In the genomic region with DNA sequence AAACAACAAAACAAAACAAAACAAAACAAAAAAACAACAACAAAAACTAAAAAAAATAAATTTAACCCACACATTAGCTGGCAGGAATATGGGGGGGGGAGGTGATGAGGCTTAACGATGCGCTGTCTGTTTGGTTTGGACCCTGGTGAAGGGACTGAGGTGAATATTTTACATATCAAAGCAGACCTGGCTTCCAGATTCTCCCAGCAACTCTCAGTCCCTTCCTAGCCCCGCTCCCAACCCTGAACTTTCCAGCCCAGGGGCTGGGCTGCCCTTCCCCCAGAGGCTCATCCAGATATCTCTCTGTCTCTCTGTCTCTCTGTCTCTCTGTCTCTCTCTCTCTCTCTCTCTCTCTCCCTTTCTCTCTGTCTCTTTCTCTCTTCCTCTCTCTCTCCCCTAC, we compare ENCODE assay signal across 37 mouse cellular contexts. TPM values are rescaled to one million over a fixed set of nuclear protein-coding genes. Genes with fewer than 3 reads are reported as not detected.
"Had no signal": no experiment of that assay in that cellular context is flagged by ENCODE, and none has a peak within 500 bp of the region (broad histone marks: within the 10 kb centered on the region; RNA-seq: fewer than 3 reads in every experiment).

No protein-coding gene starts in this region.

- H3K4me1 ChIP-seq: heart, embryonic 10.5 days; heart, embryonic 12.5 days; intestine, embryonic 15.5 days; liver, embryonic 13.5 days; liver, embryonic 15.5 days had no signal

- H3K4me3 ChIP-seq: gastrocnemius, adult 2 months; heart, embryonic 10.5 days; heart, embryonic 12.5 days; hindbrain, embryonic 10.5 days; hindbrain, embryonic 12.5 days; intestine, embryonic 15.5 days; limb, embryonic 10.5 days; limb, embryonic 12.5 days; liver, embryonic 13.5 days; liver, embryonic 15.5 days had no signal

- DNase-seq: gastrocnemius, adult 2 months; gastrocnemius, postnatal 10 days; gastrocnemius, postnatal 25 days; heart, adult 18-20 months; heart, postnatal 10 days; heart, postnatal 4 days; kidney, adult 18-20 months; kidney, adult 8-10 months; kidney, postnatal 10 days; kidney, postnatal 25 days; kidney, postnatal 4 days; liver; liver, embryonic 13.5 days had no signal

- H3K9ac ChIP-seq: heart, embryonic 12.5 days; hindbrain, embryonic 14.5 days; intestine, embryonic 15.5 days; limb, embryonic 12.5 days; liver, embryonic 13.5 days; liver, embryonic 15.5 days had no signal

- H3K9me3 ChIP-seq: heart, embryonic 10.5 days; heart, embryonic 12.5 days; hindbrain, embryonic 10.5 days; hindbrain, embryonic 12.5 days; intestine, embryonic 15.5 days; limb, embryonic 10.5 days; limb, embryonic 12.5 days; liver, embryonic 13.5 days; liver, embryonic 15.5 days had no signal

- H3K4me2 ChIP-seq: heart, embryonic 12.5 days; hindbrain, embryonic 12.5 days; hindbrain, embryonic 14.5 days; intestine, embryonic 15.5 days; limb, embryonic 12.5 days; liver, embryonic 11.5 days; liver, embryonic 13.5 days; liver, embryonic 15.5 days had no signal

- H3K27ac ChIP-seq: heart, embryonic 10.5 days; hindbrain, embryonic 12.5 days; hindbrain, embryonic 14.5 days; intestine, embryonic 15.5 days; limb, embryonic 10.5 days; limb, embryonic 12.5 days; liver, embryonic 13.5 days; liver, embryonic 15.5 days had no signal

- H3K36me3 ChIP-seq: heart, embryonic 10.5 days; heart, embryonic 12.5 days; hindbrain, embryonic 10.5 days; hindbrain, embryonic 12.5 days; intestine, embryonic 15.5 days; limb, embryonic 10.5 days; limb, embryonic 12.5 days; liver, embryonic 13.5 days; liver, embryonic 15.5 days had no signal

- ATAC-seq: hindbrain, embryonic 16.5 days; inflammation-experienced regulatory T-cells, adult 6 months; intestine, embryonic 15.5 days; intestine, postnatal 0 days had no signal

- H3K27me3 ChIP-seq: intestine, embryonic 15.5 days had no signal

RNA-seq across cellular contexts. Expression of gene Msln, which starts 8.4 kb away (rescaled TPM):
- total RNA-seq: granulocyte monocyte progenitor cell, adult 5-6 weeks had no signal
- polyA plus RNA-seq: hindbrain, embryonic 14.5 days; inflammation-experienced regulatory T-cells, adult 6 months; limb, embryonic 10.5 days; limb, embryonic 12.5 days had no signal

RNA-seq across cellular contexts. Expression of gene Ccdc78, which starts 23.8 kb away (rescaled TPM):
- total RNA-seq: gastrocnemius, adult 2 months; gastrocnemius, postnatal 10 days; gastrocnemius, postnatal 25 days; gastrocnemius, postnatal 4 days; heart, postnatal 25 days; heart, postnatal 4 days; layer of hippocampus, postnatal 25 days; left cerebral cortex, postnatal 14 days; left cerebral cortex, postnatal 36 days had no signal
- polyA plus RNA-seq: heart, embryonic 14.5 days had no signal

RNA-seq across cellular contexts. Expression of gene Mslnl, which starts 26.7 kb away (rescaled TPM):
- total RNA-seq: gastrocnemius, adult 2 months; gastrocnemius, postnatal 10 days; gastrocnemius, postnatal 25 days; gastrocnemius, postnatal 4 days; granulocyte monocyte progenitor cell, adult 5-6 weeks; heart, adult 18-20 months; heart, adult 8-10 months; heart, postnatal 10 days; heart, postnatal 25 days; heart, postnatal 4 days; layer of hippocampus, postnatal 10 days; left cerebral cortex, postnatal 14 days had no signal
- polyA plus RNA-seq: heart, embryonic 10.5 days; heart, embryonic 12.5 days; heart, embryonic 14.5 days; hindbrain, embryonic 10.5 days; hindbrain, embryonic 12.5 days; hindbrain, embryonic 14.5 days; hindbrain, embryonic 16.5 days; inflammation-experienced regulatory T-cells, adult 6 months; intestine, embryonic 15.5 days; intestine, postnatal 0 days; kidney, embryonic 14.5 days; kidney, embryonic 16.5 days; limb, embryonic 10.5 days; limb, embryonic 12.5 days; liver, embryonic 11.5 days; liver, embryonic 13.5 days; liver, embryonic 15.5 days had no signal
